Mouse (Mus musculus) ES-Bruce4 (cell line): Measurements from ENCODE around the gene Sncg.
"Not testable (repeated sequence)": the region's sequence is repeated elsewhere in the genome, so short reads cannot be mapped to it uniquely, and the experiment has no call there.

Source experiments
- CTCF ChIP-seq: IDR thresholded peaks from one replicate; pipeline ENCODE4 v1.8.1; 2011; ENCODE audit warnings: low read depth, low read length
- EP300 ChIP-seq: IDR thresholded peaks from 2 replicates; pipeline ENCODE4 v1.6.1; 2011; ENCODE audit warnings: low read depth, low read length; ENCODE audit not compliant: insufficient read depth
- POLR2A ChIP-seq: IDR thresholded peaks from one replicate; pipeline ENCODE4 v1.8.1; 2011; ENCODE audit warnings: low read length; ENCODE audit not compliant: insufficient read depth

GRCm38 (mm10) chr14:34416946-34417345, 42.4 kb upstream of the Sncg start:
- not testable (repeated sequence) for TF ChIP-seq EP300, CTCF, POLR2A
